Mouse (Mus musculus) cortical plate, adult 2 months (tissue): ENCODE results near the gene Bola2. TPM values are rescaled to one million over a fixed set of nuclear protein-coding genes. Genes with fewer than 3 reads are reported as not detected.

Experiments used
- H3K27ac ChIP-seq: fragments of 200-500 bp; 2 replicates; pipeline ENCODE4 v1.5.1; 2012; ENCODE audit warnings: low read length, control low read depth, inconsistent platforms; ENCODE audit not compliant: insufficient read depth
- H3K4me1 ChIP-seq: fragments of 200-500 bp; 2 replicates; pipeline ENCODE4 v1.6.1; 2011; ENCODE audit warnings: low read length; ENCODE audit not compliant: control insufficient read depth, insufficient read depth
- H3K4me3 ChIP-seq: fragments of 200-500 bp; 2 replicates; pipeline ENCODE4 v1.5.1; 2011; ENCODE audit warnings: mild to moderate bottlenecking, low read length, control low read depth; ENCODE audit not compliant: insufficient read depth
- CTCF ChIP-seq: fragments of 200-500 bp; IDR thresholded peaks from 2 replicates; pipeline ENCODE4 v1.5.1; 2011; ENCODE audit warnings: mild to moderate bottlenecking, control low read depth, low read length; ENCODE audit not compliant: insufficient read depth; ENCODE audit errors: extremely low read depth
- POLR2A ChIP-seq: fragments of 200-500 bp; IDR thresholded peaks from 2 replicates; pipeline ENCODE4 v1.6.1; 2011; ENCODE audit warnings: mild to moderate bottlenecking, low read length, control low read depth; ENCODE audit not compliant: insufficient read depth; ENCODE audit errors: extremely low read depth
- polyA plus RNA-seq: library from polyadenylated mRNA; depleted of rRNA; stranded (reverse); fragments of >200 nt; gene quantifications from 2 replicates; pipeline ENCODE4 v1.2.3, GENCODE M21; 2012; rRNA removed

Bola2 gene
- polyA plus RNA-seq, 1 experiment = 51.2 TPM

GRCm38 (mm10) chr7:126748824-126749223 lies 53.6 kb downstream of the Bola2 start:
- H3K27ac ChIP-seq = no peak overlapping the region
- H3K4me1 ChIP-seq = no peaks in the 10 kb centered on the region
- H3K4me3 ChIP-seq = no peak overlapping the region
- TF ChIP-seq CTCF = no peak
- TF ChIP-seq POLR2A = no peak

Other genes with a start within 250 kb of the Bola2 start
- 0.52 and 0.57 TPM in 2 replicates for gene Atp2a1, start 232.3 kb upstream of the Bola2 start, polyA plus RNA-seq
- gene Sh2b1, start 220.0 kb upstream of the Bola2 start, polyA plus RNA-seq = 63.7 and 66.0 TPM in 2 replicates
- 90.1 and 96.8 TPM in 2 replicates for gene Tufm, start 208.0 kb upstream of the Bola2 start, polyA plus RNA-seq
- gene Atxn2l, start 192.0 kb upstream of the Bola2 start, polyA plus RNA-seq = 119 and 129 TPM in 2 replicates
- gene Eif3c, start 129.0 kb upstream of the Bola2 start, polyA plus RNA-seq = 102 and 103 TPM in 2 replicates
- 0.84 and 0.93 TPM in 2 replicates for gene Apobr, start 110.5 kb upstream of the Bola2 start, polyA plus RNA-seq
- 41.8 and 42.3 TPM in 2 replicates for gene Cln3, start 109.6 kb upstream of the Bola2 start, polyA plus RNA-seq
- 0.19 TPM in 1 of 2 replicates, not detected in the other for gene Il27, start 100.5 kb upstream of the Bola2 start, polyA plus RNA-seq
- gene Nupr1, start 64.5 kb upstream of the Bola2 start, polyA plus RNA-seq = 21.6 and 23.1 TPM in 2 replicates
- gene Sgf29, start 46.1 kb upstream of the Bola2 start, polyA plus RNA-seq = 38.1 and 43.4 TPM in 2 replicates
- gene Sult1a1, start 19.0 kb upstream of the Bola2 start, polyA plus RNA-seq = 14.1 and 16.5 TPM in 2 replicates
- 31.2 and 33.8 TPM in 2 replicates for gene Slx1b, start 383 bp downstream of the Bola2 start, polyA plus RNA-seq
- 204 and 218 TPM in 2 replicates for gene Coro1a, start 12.4 kb downstream of the Bola2 start, polyA plus RNA-seq
- gene Mapk3, start 64.2 kb downstream of the Bola2 start, polyA plus RNA-seq = 246 and 283 TPM in 2 replicates
- gene Gdpd3, start 70.9 kb downstream of the Bola2 start, polyA plus RNA-seq = 2.5 and 3.1 TPM in 2 replicates
- gene Ypel3, start 81.6 kb downstream of the Bola2 start, polyA plus RNA-seq = 539 and 545 TPM in 2 replicates
- gene Tbx6, start 86.1 kb downstream of the Bola2 start, polyA plus RNA-seq = 1.4 and 1.6 TPM in 2 replicates
- 75.4 and 77.7 TPM in 2 replicates for gene Ppp4c, start 97.1 kb downstream of the Bola2 start, polyA plus RNA-seq
- gene Fam57b, start 102.3 kb downstream of the Bola2 start, polyA plus RNA-seq = 108 and 124 TPM in 2 replicates
- 0.67 TPM in 1 of 2 replicates, not detected in the other for gene 4930451I11Rik, start 136.2 kb downstream of the Bola2 start, polyA plus RNA-seq
- gene Doc2a, start 152.0 kb downstream of the Bola2 start, polyA plus RNA-seq = 45.9 and 52.6 TPM in 2 replicates
- 58.5 and 69.2 TPM in 2 replicates for gene Hirip3, start 166.6 kb downstream of the Bola2 start, polyA plus RNA-seq
- 55.6 and 59.3 TPM in 2 replicates for gene Ino80e, start 167.0 kb downstream of the Bola2 start, polyA plus RNA-seq
- gene Taok2, start 189.3 kb downstream of the Bola2 start, polyA plus RNA-seq = 103 and 104 TPM in 2 replicates
- 31.9 and 35.9 TPM in 2 replicates for gene Tmem219, start 227.5 kb downstream of the Bola2 start, polyA plus RNA-seq
- 188 and 198 TPM in 2 replicates for gene Kctd13, start 233.5 kb downstream of the Bola2 start, polyA plus RNA-seq